Mouse (Mus musculus) limb, embryonic 13.5 days (tissue): ENCODE data around the gene Arhgap45. TPM values are rescaled to one million over a fixed set of nuclear protein-coding genes. Genes with fewer than 3 reads are reported as not detected.
A peak's percentile ranks its signal among the peaks of the same experiment; 100 is the strongest.

Experiments
- ATAC-seq: fragments of 200-750 bp; cut with Nextera tagmentation; 2 replicates; pipeline ENCODE4 v1.8.0; 2017; ENCODE audit warnings: low read depth, moderate number of reproducible peaks, moderate TSS enrichment; ENCODE audit not compliant: low FRiP score
- H3K27ac ChIP-seq: fragments of 300-500 bp; sonication (generic); 2 replicates; pipeline ENCODE4 v1.5.1; 2015; ENCODE audit warnings: inconsistent platforms, mild to moderate bottlenecking, moderate library complexity
- H3K27me3 ChIP-seq: fragments of 300-500 bp; sonication (generic); 2 replicates; pipeline ENCODE4 v1.6.1; 2015; ENCODE audit warnings: mild to moderate bottlenecking, inconsistent platforms
- H3K36me3 ChIP-seq: fragments of 300-500 bp; sonication (generic); 2 replicates; pipeline ENCODE4 v1.6.1; 2015; ENCODE audit warnings: inconsistent platforms, mild to moderate bottlenecking, moderate library complexity
- H3K4me1 ChIP-seq: fragments of 300-500 bp; sonication (generic); 2 replicates; pipeline ENCODE4 v1.6.1; 2015; ENCODE audit warnings: inconsistent platforms
- H3K4me2 ChIP-seq: fragments of 300-500 bp; sonication (generic); replicated peaks from 2 replicates; pipeline ENCODE4 v1.6.1; 2015; ENCODE audit warnings: inconsistent platforms, mild to moderate bottlenecking, moderate library complexity
- H3K4me3 ChIP-seq: fragments of 300-500 bp; sonication (generic); 2 replicates; pipeline ENCODE4 v1.5.1; 2015; ENCODE audit warnings: moderate library complexity, mild to moderate bottlenecking, inconsistent platforms
- H3K9ac ChIP-seq: fragments of 300-500 bp; sonication (generic); 2 replicates; pipeline ENCODE4 v1.6.1; 2015; ENCODE audit warnings: mild to moderate bottlenecking, inconsistent platforms
- H3K9me3 ChIP-seq: fragments of 300-500 bp; sonication (generic); 2 replicates; pipeline ENCODE4 v1.6.1; 2016; ENCODE audit warnings: inconsistent platforms
- WGBS: fragments of 180-500 bp; shearing (Covaris S2); methylation state at CpG from one replicate; pipeline ENCODE4 v1.1.7; 2015; 5-methylcytosine and 5-hydroxymethylcytosine counted together
- polyA plus RNA-seq: library from polyadenylated mRNA; unstranded; fragments of >200 nt; fragmentation: Nextera tagmentation; extraction: Ambion mirVana; gene quantifications from 2 replicates; pipeline ENCODE4 v1.2.1, GENCODE M21; 2015

Arhgap45 gene
- 7.3 and 7.6 TPM in 2 replicates for polyA plus RNA-seq

- Histone ChIP-seq H3K9ac (no peak within 1 kb of the TSS; the same call in none of the 2 replicates), H3K27ac (no peak within 1 kb of the TSS), H3K4me1 (peaks cover 34% of the 10 kb centered on the region), H3K9me3 (no peaks in the 10 kb centered on the region), H3K27me3 (peaks cover 70% of the 10 kb centered on the region), H3K4me2 (no peak within 1 kb of the TSS), H3K4me3 (no peak within 1 kb of the TSS), H3K36me3 (no peaks in the 10 kb centered on the region)
- ATAC-seq = no peak
- WGBS = 65% methylated on average over 11 of the region's 11 CpGs
Observed at GRCm38 (mm10) chr10:80016511-80016910, at the start of gene Arhgap45. Arhgap45 (plus strand) TSS chr10:80016653.

- Histone ChIP-seq H3K9ac (no peak overlapping the region), H3K9me3 (no peaks in the 10 kb centered on the region), H3K4me3 (no peak overlapping the region), H3K4me1 (peaks cover 20% of the 10 kb centered on the region), H3K27ac (no peak overlapping the region), H3K36me3 (peaks cover 68% of the 10 kb centered on the region), H3K4me2 (no peak overlapping the region), H3K27me3 (peaks cover 34% of the 10 kb centered on the region)
- 91% methylated on average over 5 of the region's 5 CpGs for WGBS
- no peak for ATAC-seq
Observed at GRCm38 (mm10) chr10:79966886-79967400, 49.5 kb upstream of the Arhgap45 start.

DNA sequence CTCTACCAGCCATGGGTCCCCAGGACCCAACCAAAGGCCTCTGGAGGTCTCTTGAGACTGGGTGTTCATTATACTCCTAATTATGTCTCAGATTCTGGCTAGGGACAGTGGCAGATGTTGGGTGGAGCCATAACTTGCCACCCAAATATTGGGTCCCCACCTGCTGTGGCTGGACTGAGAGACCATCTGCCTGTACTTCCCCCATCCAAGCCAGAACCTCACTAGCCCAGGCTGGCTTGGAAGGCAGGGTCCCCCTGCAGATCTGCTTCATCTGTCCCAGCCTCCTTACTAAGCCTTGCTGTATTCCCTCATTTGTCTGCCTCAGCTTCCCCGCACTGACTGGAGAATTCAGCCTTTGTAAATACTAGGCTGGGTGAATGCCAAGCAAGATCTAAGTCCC is 48.3 kb upstream of the Arhgap45 start:
- Histone ChIP-seq H3K9ac (no peak overlapping the region), H3K4me1 (peaks cover 20% of the 10 kb centered on the region), H3K4me2 (no peak overlapping the region), H3K36me3 (peaks cover 57% of the 10 kb centered on the region), H3K4me3 (no peak overlapping the region), H3K27me3 (peaks cover 47% of the 10 kb centered on the region), H3K27ac (no peak overlapping the region), H3K9me3 (no peaks in the 10 kb centered on the region)
- 91% methylated on average over 1 of the region's 1 CpGs for WGBS
- ATAC-seq = no peak

- peaks cover 55% of the 10 kb centered on the region for H3K36me3 ChIP-seq
- no peak overlapping the region for H3K27ac ChIP-seq
- H3K9me3 ChIP-seq = no peaks in the 10 kb centered on the region
- H3K4me3 ChIP-seq = no peak overlapping the region
- peaks cover 20% of the 10 kb centered on the region for H3K4me1 ChIP-seq
- 13% methylated on average over 3 of the region's 3 CpGs for WGBS
- H3K9ac ChIP-seq = no peak overlapping the region
- peaks cover 47% of the 10 kb centered on the region for H3K27me3 ChIP-seq
- no peak for ATAC-seq
- H3K4me2 ChIP-seq = no peak overlapping the region
Observed at GRCm38 (mm10) chr10:79969124-79969568, 47.3 kb upstream of the Arhgap45 start.

DNA sequence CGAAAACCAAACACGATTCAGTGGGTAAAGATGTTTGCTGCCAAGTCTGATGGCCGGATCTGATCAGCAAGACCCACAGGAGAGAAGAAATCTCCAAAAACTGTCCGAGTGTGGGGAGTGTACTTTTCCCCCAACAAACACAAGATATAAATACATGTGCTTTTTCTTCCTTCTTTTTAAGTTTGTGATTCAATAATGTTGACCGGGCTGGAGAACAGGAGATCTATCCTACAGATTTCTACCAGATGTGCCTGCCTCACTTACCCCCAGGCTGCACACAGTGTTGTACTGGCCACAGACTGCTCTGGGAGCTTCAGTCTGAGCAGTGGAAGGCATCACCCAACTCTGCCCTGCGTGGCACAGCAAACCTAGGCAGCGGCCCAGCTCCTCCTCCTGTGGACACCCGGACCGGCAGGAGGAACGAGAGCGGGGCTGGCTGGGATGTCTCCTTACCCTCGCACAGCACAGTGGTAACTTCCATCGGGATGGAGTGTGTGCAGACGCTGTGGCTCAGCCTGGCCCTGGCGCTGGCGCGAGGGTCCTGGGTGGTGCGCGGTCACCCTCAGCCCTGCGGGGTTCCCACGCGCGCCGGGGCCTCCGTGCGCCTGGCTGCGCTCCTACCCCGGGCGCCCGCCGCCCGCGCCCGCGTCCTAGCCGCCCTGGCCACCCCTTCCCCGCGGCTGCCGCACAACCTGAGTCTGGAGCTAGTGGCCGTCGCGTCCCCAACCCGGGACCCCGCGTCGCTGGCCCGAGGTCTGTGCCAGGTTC is 45.9 kb upstream of the Arhgap45 start, which contains the start of gene Grin3b:
Grin3b (plus strand) TSS at position 301 of the 768 bp plus-strand sequence.
- H3K4me3 ChIP-seq = peak within 1 kb of the TSS; percentile 60
- peaks cover 20% of the 10 kb centered on the region for H3K4me1 ChIP-seq
- 5% methylated on average over 45 of the region's 47 CpGs for WGBS
- ATAC-seq = peak; percentile 9; the same call in 1 of the 2 replicates
- H3K27ac ChIP-seq = no peak within 1 kb of the TSS
- H3K9me3 ChIP-seq = no peaks in the 10 kb centered on the region
- H3K9ac ChIP-seq = peak within 1 kb of the TSS; percentile 71
- peak within 1 kb of the TSS; percentile 92 for H3K4me2 ChIP-seq
- H3K27me3 ChIP-seq = peaks cover 47% of the 10 kb centered on the region
- H3K36me3 ChIP-seq = peaks cover 53% of the 10 kb centered on the region

GRCm38 (mm10) chr10:79971183-79971497 is 45.3 kb upstream of the Arhgap45 start:
- H3K27me3 ChIP-seq = peaks cover 47% of the 10 kb centered on the region
- WGBS = 3% methylated on average over 21 of the region's 21 CpGs
- no peaks in the 10 kb centered on the region for H3K9me3 ChIP-seq
- H3K4me2 ChIP-seq = peak overlapping the region; percentile 92
- H3K4me1 ChIP-seq = peaks cover 20% of the 10 kb centered on the region
- no peak overlapping the region for H3K27ac ChIP-seq
- H3K9ac ChIP-seq = peak overlapping the region; percentile 71
- ATAC-seq = peak; percentile 10; the same call in 1 of the 2 replicates
- peak overlapping the region; percentile 60 for H3K4me3 ChIP-seq
- H3K36me3 ChIP-seq = peaks cover 53% of the 10 kb centered on the region

- no peak overlapping the region for H3K27ac ChIP-seq
- peaks cover 47% of the 10 kb centered on the region for H3K27me3 ChIP-seq
- H3K9ac ChIP-seq = 0 out of 2 replicates have a peak overlapping the region, but pooled peaks have one; percentile 31
- H3K4me3 ChIP-seq = no peak overlapping the region
- H3K36me3 ChIP-seq = peaks cover 53% of the 10 kb centered on the region
- H3K4me1 ChIP-seq = peaks cover 20% of the 10 kb centered on the region
- H3K9me3 ChIP-seq = no peaks in the 10 kb centered on the region
- no peak for ATAC-seq
- H3K4me2 ChIP-seq = no peak overlapping the region
- WGBS = 66% methylated on average over 14 of the region's 14 CpGs
Observed at GRCm38 (mm10) chr10:79972831-79973230, 43.6 kb upstream of the Arhgap45 start.

DNA sequence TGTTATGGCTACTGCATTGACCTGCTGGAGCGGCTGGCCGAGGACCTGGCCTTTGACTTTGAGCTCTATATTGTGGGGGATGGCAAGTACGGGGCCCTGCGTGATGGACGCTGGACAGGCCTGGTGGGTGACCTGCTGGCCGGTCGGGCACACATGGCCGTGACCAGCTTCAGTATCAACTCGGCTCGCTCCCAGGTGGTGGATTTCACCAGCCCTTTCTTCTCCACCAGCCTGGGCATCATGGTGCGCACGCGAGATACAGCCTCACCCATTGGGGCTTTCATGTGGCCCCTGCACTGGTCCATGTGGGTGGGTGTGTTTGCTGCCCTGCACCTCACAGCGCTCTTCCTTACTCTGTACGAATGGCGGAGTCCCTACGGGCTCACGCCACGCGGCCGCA is 42.4 kb upstream of the Arhgap45 start:
- Histone ChIP-seq H3K4me1 (peaks cover 18% of the 10 kb centered on the region), H3K27me3 (peaks cover 37% of the 10 kb centered on the region), H3K4me2 (no peak overlapping the region), H3K4me3 (no peak overlapping the region), H3K9me3 (no peaks in the 10 kb centered on the region), H3K27ac (no peak overlapping the region), H3K36me3 (peaks cover 55% of the 10 kb centered on the region), H3K9ac (no peak overlapping the region)
- no peak for ATAC-seq
- WGBS = 88% methylated on average over 21 of the region's 21 CpGs

DNA sequence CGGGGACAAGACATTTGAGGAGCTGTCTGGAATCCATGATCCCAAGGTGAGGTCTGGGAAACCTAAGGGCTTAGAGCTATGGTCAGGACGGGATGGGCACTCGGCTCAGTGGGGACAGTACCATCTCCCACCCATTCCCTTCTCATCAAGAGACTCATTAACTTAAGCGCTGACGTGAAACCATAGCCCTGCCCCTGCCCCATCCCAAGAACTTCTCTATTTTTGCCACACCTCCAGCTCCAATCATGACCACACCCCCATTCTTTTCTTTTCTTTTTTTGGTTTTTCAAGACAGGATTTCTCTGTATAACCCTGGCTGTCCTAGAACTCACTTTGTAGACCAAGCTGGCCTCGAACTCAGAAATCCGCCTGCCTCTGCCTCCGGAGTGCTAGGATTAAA is 41.8 kb upstream of the Arhgap45 start:
- H3K9ac ChIP-seq = no peak overlapping the region
- H3K36me3 ChIP-seq = peaks cover 60% of the 10 kb centered on the region
- no peak overlapping the region for H3K4me3 ChIP-seq
- peaks cover 13% of the 10 kb centered on the region for H3K4me1 ChIP-seq
- H3K27me3 ChIP-seq = peaks cover 32% of the 10 kb centered on the region
- ATAC-seq = no peak
- H3K27ac ChIP-seq = no peak overlapping the region
- no peaks in the 10 kb centered on the region for H3K9me3 ChIP-seq
- no peak overlapping the region for H3K4me2 ChIP-seq
- 93% methylated on average over 8 of the region's 8 CpGs for WGBS

GRCm38 (mm10) chr10:79976071-79976721 is 40.3 kb upstream of the Arhgap45 start:
- no peak overlapping the region for H3K9ac ChIP-seq
- no peak overlapping the region for H3K4me3 ChIP-seq
- H3K9me3 ChIP-seq = no peaks in the 10 kb centered on the region
- H3K27ac ChIP-seq = no peak overlapping the region
- H3K4me1 ChIP-seq = peaks cover 11% of the 10 kb centered on the region
- H3K36me3 ChIP-seq = peaks cover 74% of the 10 kb centered on the region
- H3K27me3 ChIP-seq = peaks cover 20% of the 10 kb centered on the region
- 85% methylated on average over 28 of the region's 28 CpGs for WGBS
- ATAC-seq = no peak
- no peak overlapping the region for H3K4me2 ChIP-seq

GRCm38 (mm10) chr10:79976722-79977107 is 39.7 kb upstream of the Arhgap45 start:
- no peak for ATAC-seq
- 77% methylated on average over 36 of the region's 36 CpGs for WGBS
- peaks cover 13% of the 10 kb centered on the region; the same call in 1 of the 2 replicates for H3K4me1 ChIP-seq
- no peak overlapping the region for H3K27ac ChIP-seq
- no peaks in the 10 kb centered on the region for H3K9me3 ChIP-seq
- no peak overlapping the region for H3K4me2 ChIP-seq
- H3K36me3 ChIP-seq = peaks cover 79% of the 10 kb centered on the region
- H3K27me3 ChIP-seq = peaks cover 15% of the 10 kb centered on the region
- no peak overlapping the region for H3K9ac ChIP-seq
- no peak overlapping the region for H3K4me3 ChIP-seq

- peaks cover 9% of the 10 kb centered on the region for H3K27me3 ChIP-seq
- 86% methylated on average over 27 of the region's 28 CpGs for WGBS
- H3K36me3 ChIP-seq = peaks cover 79% of the 10 kb centered on the region
- no peak for ATAC-seq
- H3K4me3 ChIP-seq = no peak overlapping the region
- no peaks in the 10 kb centered on the region for H3K9me3 ChIP-seq
- no peak overlapping the region for H3K4me2 ChIP-seq
- peaks cover 16% of the 10 kb centered on the region for H3K4me1 ChIP-seq
- H3K27ac ChIP-seq = no peak overlapping the region
- H3K9ac ChIP-seq = no peak overlapping the region
Observed at GRCm38 (mm10) chr10:79977324-79977723, 39.1 kb upstream of the Arhgap45 start.
